10 mouse cellular contexts compared by ENCODE assay signal in genomic region chr11:84413111-84413510, GRCm38 (mm10).
A peak's percentile ranks its signal among the peaks of the same experiment; 100 is the strongest.
DNase-seq lines count a peak whose midpoint lies in the region; ATAC-seq lines count a peak whose summit lies in the region.
"Had no signal": no experiment of that assay in that cellular context is flagged by ENCODE, and none has a peak within 500 bp of the region (broad histone marks: within the 10 kb centered on the region; RNA-seq: fewer than 3 reads in every experiment).

No protein-coding gene starts in this region.

- H3K4me3 ChIP-seq in erythroblast, embryonic 14.5 days (replicated peaks), result peak overlapping the region; percentile 18
- H3K4me3 ChIP-seq in neural tube, embryonic 13.5 days, result no peak overlapping the region
- no peak overlapping the region for H3K4me3 ChIP-seq in liver, embryonic 13.5 days (replicated peaks)
- no peak overlapping the region for H3K4me3 ChIP-seq in stomach, embryonic 15.5 days (replicated peaks)

- peak overlapping the region; percentile 73; the same call in 1 of the 2 replicates for H3K27ac ChIP-seq in neural tube, embryonic 13.5 days (replicated peaks)
- peak overlapping the region; percentile 91 for H3K27ac ChIP-seq in liver, embryonic 13.5 days
- no peak overlapping the region for H3K27ac ChIP-seq in stomach, embryonic 15.5 days

- H3K4me2 ChIP-seq in neural tube, embryonic 13.5 days, result no peak overlapping the region
- peak overlapping the region; percentile 50 for H3K4me2 ChIP-seq in liver, embryonic 13.5 days
- no peak overlapping the region for H3K4me2 ChIP-seq in stomach, embryonic 15.5 days

- H3K36me3 ChIP-seq in erythroblast, embryonic 14.5 days (ENCODE audit: control insufficient read depth), result no peaks in the 10 kb centered on the region
- no peaks in the 10 kb centered on the region for H3K36me3 ChIP-seq in neural tube, embryonic 13.5 days
- no peaks in the 10 kb centered on the region for H3K36me3 ChIP-seq in liver, embryonic 13.5 days
- H3K36me3 ChIP-seq in stomach, embryonic 15.5 days, result no peaks in the 10 kb centered on the region

- DNase-seq in neural tube, embryonic 10.5 days (ENCODE audit: extremely low spot score, low spot score), result no peak
- DNase-seq in liver, embryonic 13.5 days, result peak; percentile 70
- DNase-seq in gastrocnemius, postnatal 25 days, result no peak
- no peak for DNase-seq in embryo, embryonic 11 days
- DNase-seq: cerebellum, postnatal 10 days; kidney, postnatal 14 days had no signal

- WGBS in neural tube, embryonic 13.5 days, result 72% methylated on average over 6 of the region's 6 CpGs
- WGBS in liver, embryonic 13.5 days (ENCODE audit: insufficient replicate concordance), result 14% methylated on average over 6 of the region's 6 CpGs
- WGBS in stomach, embryonic 15.5 days, result 46% methylated on average over 6 of the region's 6 CpGs

- ATAC-seq in erythroblast, adult 5-6 weeks (replicated peaks; ENCODE audit: low FRiP score, poor library complexity, severe bottlenecking), result no peak
- no peak for ATAC-seq in neural tube, embryonic 13.5 days (ENCODE audit: low read depth)
- ATAC-seq in liver, embryonic 13.5 days (ENCODE audit: low read depth), result peak; percentile 84
- peak; percentile 77 for ATAC-seq in stomach, embryonic 15.5 days (ENCODE audit: insufficient read depth, low FRiP score, low read depth)

- H3K9ac ChIP-seq in neural tube, embryonic 13.5 days, result 0 out of 2 replicates have a peak overlapping the region, but pooled peaks have one; percentile 3
- peak overlapping the region; percentile 44 for H3K9ac ChIP-seq in liver, embryonic 13.5 days
- H3K9ac ChIP-seq in stomach, embryonic 15.5 days, result no peak overlapping the region

- peaks cover 71% of the 10 kb centered on the region for H3K4me1 ChIP-seq in erythroblast, embryonic 14.5 days (ENCODE audit: control insufficient read depth)
- peaks cover 29% of the 10 kb centered on the region for H3K4me1 ChIP-seq in neural tube, embryonic 13.5 days (replicated peaks)
- H3K4me1 ChIP-seq in liver, embryonic 13.5 days (replicated peaks), result peaks cover 67% of the 10 kb centered on the region
- no peaks in the 10 kb centered on the region for H3K4me1 ChIP-seq in stomach, embryonic 15.5 days

- H3K27me3 ChIP-seq in erythroblast, embryonic 14.5 days (ENCODE audit: control insufficient read depth), result no peaks in the 10 kb centered on the region
- no peaks in the 10 kb centered on the region for H3K27me3 ChIP-seq in neural tube, embryonic 13.5 days
- no peaks in the 10 kb centered on the region for H3K27me3 ChIP-seq in liver, embryonic 13.5 days
- no peaks in the 10 kb centered on the region for H3K27me3 ChIP-seq in stomach, embryonic 15.5 days (replicated peaks)

- no peaks in the 10 kb centered on the region for H3K9me3 ChIP-seq in erythroblast, embryonic 14.5 days (ENCODE audit: control insufficient read depth, low read length)
- no peaks in the 10 kb centered on the region for H3K9me3 ChIP-seq in neural tube, embryonic 13.5 days
- no peaks in the 10 kb centered on the region for H3K9me3 ChIP-seq in liver, embryonic 13.5 days (replicated peaks)
- no peaks in the 10 kb centered on the region for H3K9me3 ChIP-seq in stomach, embryonic 15.5 days

Comparison
In these comparisons a context has a peak if more than half of its experiments do, and no peak if none do; other contexts are left out.
1. ATAC-seq: peak in liver, embryonic 13.5 days (single experiment) and stomach, embryonic 15.5 days (single experiment); none in erythroblast, adult 5-6 weeks (single experiment) and neural tube, embryonic 13.5 days (single experiment).